Mouse (Mus musculus): ENCODE measurements at regions not wholly inside any gene's neighbourhood (a gene's known extent, or its start where the extent isn't known, plus 50 kb on each side); places are given as distances from the start of the nearest gene placed in this dataset.

DNA sequence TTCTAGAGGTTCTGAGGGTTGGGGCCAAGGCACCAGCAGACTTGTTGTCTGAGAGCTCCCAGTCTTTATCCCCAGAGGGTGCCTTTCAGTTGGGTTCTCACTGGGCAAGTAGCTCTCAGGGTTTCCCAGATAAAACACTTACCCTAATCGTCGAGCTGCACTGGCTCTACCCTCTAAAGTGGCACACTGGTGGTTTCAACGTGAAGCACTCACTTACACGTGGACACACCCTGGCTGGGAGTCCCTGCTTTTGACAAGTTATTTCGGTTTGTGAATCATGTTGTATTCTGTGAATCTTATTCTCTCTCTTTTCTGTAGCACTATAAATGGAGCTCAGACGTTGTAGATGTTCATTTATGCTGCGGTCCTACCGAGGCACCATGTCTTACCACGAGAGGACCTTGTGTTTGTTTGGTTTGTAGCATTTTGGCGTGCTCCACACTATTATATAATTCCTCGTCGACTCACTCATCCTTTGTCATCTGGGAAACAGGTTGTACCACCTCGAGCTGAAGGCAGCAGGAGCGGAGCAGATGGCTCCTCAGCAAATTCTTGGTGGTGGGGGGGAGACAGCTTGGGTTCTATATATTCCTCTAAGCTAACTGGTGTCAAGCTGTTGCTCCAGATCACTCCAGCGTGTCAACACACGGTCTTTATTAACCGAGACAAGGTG lies 445.3 kb downstream of the Klf5 start:
- H3K4me3 ChIP-seq (ENCODE audit: low read length): no peak overlapping the region
- H3K4me2 ChIP-seq (replicated peaks; ENCODE audit: low read depth, low read length): no peak overlapping the region
- no peaks in the 10 kb centered on the region for H3K36me3 ChIP-seq (ENCODE audit: control insufficient read depth, insufficient read depth, low read length)
- 75% methylated on average over 17 of the region's 17 CpGs for WGBS
- no peaks in the 10 kb centered on the region for H3K4me1 ChIP-seq (ENCODE audit: control insufficient read depth, insufficient read depth, low read length)
- H3K27ac ChIP-seq (ENCODE audit: low read depth, low read length): no peak overlapping the region
- no peaks in the 10 kb centered on the region for H3K9me3 ChIP-seq (ENCODE audit: control insufficient read depth, low read length)
- no peaks in the 10 kb centered on the region for H3K27me3 ChIP-seq (ENCODE audit: control insufficient read depth, insufficient read depth, low read length)
- ATAC-seq (ENCODE audit: low FRiP score, low TSS enrichment): no peak
- H3K9ac ChIP-seq (ENCODE audit: low read depth, low read length): no peak overlapping the region

DNA sequence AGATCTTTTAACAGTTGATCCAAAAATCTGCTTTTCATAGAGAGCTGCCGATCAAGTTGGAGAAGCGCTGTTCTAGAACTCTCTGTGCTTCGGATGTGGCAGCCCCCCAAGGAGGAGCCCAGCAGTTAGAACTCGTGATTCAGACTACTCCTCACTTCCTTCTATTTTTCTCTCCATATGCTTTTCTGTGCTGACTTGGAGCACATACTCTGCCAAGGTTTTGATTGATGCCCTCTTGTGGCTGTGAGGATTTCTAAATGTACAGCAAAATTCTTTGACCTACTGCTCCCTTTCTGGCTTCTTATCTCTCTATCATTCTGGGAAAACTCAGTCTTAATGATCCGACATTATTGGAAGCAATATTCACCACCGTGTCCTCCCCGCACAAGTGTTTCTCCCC lies 446.7 kb downstream of the Klf5 start:
- WGBS: 71% methylated on average over 7 of the region's 7 CpGs
- no peak overlapping the region for H3K27ac ChIP-seq (ENCODE audit: low read depth, low read length)
- ATAC-seq (ENCODE audit: low FRiP score, low TSS enrichment): no peak
- no peak overlapping the region for H3K4me2 ChIP-seq (replicated peaks; ENCODE audit: low read depth, low read length)
- no peak overlapping the region for H3K4me3 ChIP-seq (ENCODE audit: low read length)
- no peaks in the 10 kb centered on the region for H3K27me3 ChIP-seq (ENCODE audit: control insufficient read depth, insufficient read depth, low read length)
- H3K9ac ChIP-seq (ENCODE audit: low read depth, low read length): no peak overlapping the region
- no peaks in the 10 kb centered on the region for H3K4me1 ChIP-seq (ENCODE audit: control insufficient read depth, insufficient read depth, low read length)
- H3K9me3 ChIP-seq (ENCODE audit: control insufficient read depth, low read length): no peaks in the 10 kb centered on the region
- no peaks in the 10 kb centered on the region for H3K36me3 ChIP-seq (ENCODE audit: control insufficient read depth, insufficient read depth, low read length)

DNA sequence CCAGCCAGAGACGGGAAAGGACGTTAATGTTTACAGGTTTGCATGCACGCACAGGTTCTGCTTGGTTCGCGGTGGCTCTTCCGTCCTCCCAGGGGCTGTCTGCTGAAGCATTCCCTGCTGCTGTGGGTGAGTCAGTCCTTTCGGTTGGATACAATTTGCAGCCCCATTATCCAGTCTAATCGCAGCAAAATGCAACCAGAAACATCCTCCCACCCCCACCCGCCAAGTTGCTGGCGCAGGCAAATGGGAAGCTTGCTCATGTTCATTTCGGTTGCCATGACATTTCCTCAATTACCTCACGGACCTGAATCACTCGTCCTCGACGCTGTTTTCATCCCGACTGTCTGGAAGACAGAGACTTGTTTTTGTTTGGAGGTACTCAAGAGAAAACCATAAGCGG lies 449.7 kb downstream of the Klf5 start:
- Histone ChIP-seq H3K27ac (ENCODE audit: low read depth, low read length) (no peak overlapping the region), H3K4me3 (ENCODE audit: low read length) (no peak overlapping the region), H3K36me3 (ENCODE audit: control insufficient read depth, insufficient read depth, low read length) (no peaks in the 10 kb centered on the region), H3K9me3 (ENCODE audit: control insufficient read depth, low read length) (no peaks in the 10 kb centered on the region), H3K4me2 (replicated peaks; ENCODE audit: low read depth, low read length) (no peak overlapping the region), H3K4me1 (ENCODE audit: control insufficient read depth, insufficient read depth, low read length) (no peaks in the 10 kb centered on the region), H3K27me3 (ENCODE audit: control insufficient read depth, insufficient read depth, low read length) (no peaks in the 10 kb centered on the region), H3K9ac (ENCODE audit: low read depth, low read length) (no peak overlapping the region)
- no peak for ATAC-seq (ENCODE audit: low FRiP score, low TSS enrichment)
- WGBS: 69% methylated on average over 17 of the region's 17 CpGs

DNA sequence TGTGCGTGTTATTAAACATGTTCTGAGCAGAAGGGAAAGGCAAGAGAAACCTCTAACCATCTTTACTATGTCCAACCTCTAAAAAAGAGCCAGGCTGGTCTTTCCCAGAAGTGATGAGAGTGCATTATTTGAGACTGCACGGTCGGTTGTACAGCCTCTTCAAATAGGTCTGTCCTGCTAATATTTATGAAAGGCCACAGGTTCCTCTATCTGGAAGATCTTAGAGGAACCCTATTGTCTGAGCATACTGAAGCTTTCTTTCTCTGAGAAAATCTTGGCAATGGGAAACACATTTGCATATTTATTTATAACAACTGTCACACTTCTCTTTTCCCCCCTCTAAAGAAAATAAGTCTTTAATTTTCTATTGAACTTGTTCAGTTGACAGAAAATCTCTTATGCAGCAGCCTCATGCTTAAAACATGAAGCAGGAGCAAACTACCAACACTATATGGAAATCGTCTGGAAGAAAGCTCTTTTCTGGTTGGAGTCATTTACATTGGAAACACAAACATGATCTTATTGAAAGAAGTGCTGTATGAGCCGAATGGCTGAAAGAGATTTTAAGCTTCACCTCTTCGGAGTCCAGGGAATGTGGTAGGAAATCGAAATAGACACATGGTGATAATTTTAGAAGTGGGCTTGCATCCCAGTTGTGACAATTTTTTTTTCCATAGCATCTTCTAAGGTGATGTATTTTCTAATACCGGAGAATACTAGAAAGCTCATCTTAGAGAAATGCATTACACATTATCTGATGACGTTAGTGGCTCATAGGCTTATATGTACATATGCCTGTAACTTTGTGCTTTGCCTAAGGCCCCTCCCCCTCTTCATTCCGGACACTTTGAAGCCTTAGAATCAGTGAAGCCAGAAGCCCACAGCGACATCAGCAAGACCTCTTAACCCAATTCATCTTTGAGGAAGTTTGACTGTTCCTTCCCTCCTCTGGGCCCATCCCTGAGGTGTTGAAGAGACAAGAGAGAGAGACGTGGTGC lies 451.1 kb downstream of the Klf5 start:
- H3K4me1 ChIP-seq (ENCODE audit: control insufficient read depth, insufficient read depth, low read length): no peaks in the 10 kb centered on the region
- WGBS: 72% methylated on average over 12 of the region's 12 CpGs
- H3K9ac ChIP-seq (ENCODE audit: low read depth, low read length): no peak overlapping the region
- no peaks in the 10 kb centered on the region for H3K36me3 ChIP-seq (ENCODE audit: control insufficient read depth, insufficient read depth, low read length)
- no peaks in the 10 kb centered on the region for H3K27me3 ChIP-seq (ENCODE audit: control insufficient read depth, insufficient read depth, low read length)
- no peak overlapping the region for H3K4me2 ChIP-seq (replicated peaks; ENCODE audit: low read depth, low read length)
- H3K9me3 ChIP-seq (ENCODE audit: control insufficient read depth, low read length): no peaks in the 10 kb centered on the region
- no peak overlapping the region for H3K27ac ChIP-seq (ENCODE audit: low read depth, low read length)
- no peak for ATAC-seq (ENCODE audit: low FRiP score, low TSS enrichment)
- no peak overlapping the region for H3K4me3 ChIP-seq (ENCODE audit: low read length)

DNA sequence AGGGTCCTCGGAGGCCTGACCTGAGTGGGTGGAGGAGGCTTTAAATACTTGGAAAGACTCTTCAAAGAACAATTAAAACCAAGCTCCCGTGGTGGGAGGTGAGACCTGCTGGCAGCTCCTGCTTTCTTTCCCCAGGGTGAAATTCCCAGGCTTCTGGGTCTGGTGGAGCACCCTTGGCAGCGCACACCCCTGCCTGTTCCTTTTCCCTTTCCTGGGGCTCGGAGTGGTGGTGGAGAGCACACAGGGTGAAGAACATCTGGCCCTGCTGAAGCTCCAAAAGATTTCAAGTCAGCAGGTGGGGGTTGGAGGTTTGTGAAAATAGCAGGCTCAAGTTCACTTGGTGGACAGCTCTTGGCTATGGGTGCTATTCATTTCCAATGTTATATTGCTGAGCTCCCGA lies 459.6 kb downstream of the Klf5 start:
- Histone ChIP-seq H3K36me3 (ENCODE audit: control insufficient read depth, insufficient read depth, low read length) (no peaks in the 10 kb centered on the region), H3K9ac (ENCODE audit: low read depth, low read length) (no peak overlapping the region), H3K4me2 (replicated peaks; ENCODE audit: low read depth, low read length) (no peak overlapping the region), H3K9me3 (ENCODE audit: control insufficient read depth, low read length) (no peaks in the 10 kb centered on the region), H3K27ac (ENCODE audit: low read depth, low read length) (no peak overlapping the region), H3K4me1 (ENCODE audit: control insufficient read depth, insufficient read depth, low read length) (peaks cover 6% of the 10 kb centered on the region), H3K27me3 (ENCODE audit: control insufficient read depth, insufficient read depth, low read length) (no peaks in the 10 kb centered on the region), H3K4me3 (ENCODE audit: low read length) (no peak overlapping the region)
- WGBS: 16% methylated on average over 5 of the region's 5 CpGs
- peak; percentile 46; the same call in 1 of the 2 replicates for ATAC-seq (ENCODE audit: low FRiP score, low TSS enrichment)

DNA sequence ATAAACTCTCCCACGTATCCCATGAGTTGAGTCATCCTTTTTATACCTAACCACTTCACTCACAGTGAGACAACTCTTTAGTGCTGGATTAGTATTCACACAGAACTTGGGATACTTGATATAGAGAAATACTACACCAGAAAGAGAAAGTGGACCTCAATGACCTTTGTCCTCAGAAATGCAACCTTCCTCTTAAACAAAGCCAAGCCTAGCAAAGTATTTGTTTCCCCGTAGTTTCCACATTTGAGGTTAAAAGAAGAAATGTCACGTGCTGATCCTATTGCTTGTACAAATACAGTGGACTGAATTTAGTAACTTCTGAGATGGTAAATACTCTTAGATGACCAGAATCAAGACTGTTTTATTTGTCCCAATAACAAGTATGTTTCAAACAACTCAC lies 464.8 kb downstream of the Klf5 start:
- no peak overlapping the region for H3K9ac ChIP-seq (ENCODE audit: low read depth, low read length)
- H3K36me3 ChIP-seq (ENCODE audit: control insufficient read depth, insufficient read depth, low read length): no peaks in the 10 kb centered on the region
- WGBS: 51% methylated on average over 3 of the region's 3 CpGs
- H3K4me1 ChIP-seq (ENCODE audit: control insufficient read depth, insufficient read depth, low read length): no peaks in the 10 kb centered on the region
- H3K4me2 ChIP-seq (replicated peaks; ENCODE audit: low read depth, low read length): no peak overlapping the region
- H3K27ac ChIP-seq (ENCODE audit: low read depth, low read length): no peak overlapping the region
- no peak overlapping the region for H3K4me3 ChIP-seq (ENCODE audit: low read length)
- H3K9me3 ChIP-seq (ENCODE audit: control insufficient read depth, low read length): no peaks in the 10 kb centered on the region
- no peak for ATAC-seq (ENCODE audit: low FRiP score, low TSS enrichment)
- no peaks in the 10 kb centered on the region for H3K27me3 ChIP-seq (ENCODE audit: control insufficient read depth, insufficient read depth, low read length)

DNA sequence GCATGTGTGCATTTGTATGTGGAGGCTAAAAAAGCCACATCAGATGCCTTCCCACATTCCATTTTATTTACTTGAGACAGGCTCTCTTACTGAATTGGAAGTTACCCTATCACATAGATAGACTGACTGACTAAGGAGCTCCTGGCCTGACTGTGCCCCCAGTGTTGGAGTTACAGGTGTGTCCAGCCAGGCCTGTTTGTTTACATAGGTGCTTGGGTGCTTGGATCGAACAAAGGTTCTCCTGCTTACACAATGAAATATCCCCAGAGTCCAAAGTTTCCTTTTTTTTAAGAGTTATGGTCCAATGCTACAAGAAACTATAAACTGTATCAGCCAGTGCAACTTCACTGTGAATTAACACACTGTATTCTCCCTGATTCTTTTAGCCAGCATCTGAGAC lies 472.5 kb downstream of the Klf5 start:
- H3K4me2 ChIP-seq (replicated peaks; ENCODE audit: low read depth, low read length): no peak overlapping the region
- ATAC-seq (ENCODE audit: low FRiP score, low TSS enrichment): no peak
- no peak overlapping the region for H3K27ac ChIP-seq (ENCODE audit: low read depth, low read length)
- no peak overlapping the region for H3K9ac ChIP-seq (ENCODE audit: low read depth, low read length)
- H3K4me1 ChIP-seq (ENCODE audit: control insufficient read depth, insufficient read depth, low read length): peaks cover 6% of the 10 kb centered on the region; the same call in 1 of the 2 replicates
- 83% methylated on average over 1 of the region's 1 CpGs for WGBS
- no peaks in the 10 kb centered on the region for H3K9me3 ChIP-seq (ENCODE audit: control insufficient read depth, low read length)
- H3K27me3 ChIP-seq (ENCODE audit: control insufficient read depth, insufficient read depth, low read length): no peaks in the 10 kb centered on the region
- no peak overlapping the region for H3K4me3 ChIP-seq (ENCODE audit: low read length)
- H3K36me3 ChIP-seq (ENCODE audit: control insufficient read depth, insufficient read depth, low read length): no peaks in the 10 kb centered on the region

DNA sequence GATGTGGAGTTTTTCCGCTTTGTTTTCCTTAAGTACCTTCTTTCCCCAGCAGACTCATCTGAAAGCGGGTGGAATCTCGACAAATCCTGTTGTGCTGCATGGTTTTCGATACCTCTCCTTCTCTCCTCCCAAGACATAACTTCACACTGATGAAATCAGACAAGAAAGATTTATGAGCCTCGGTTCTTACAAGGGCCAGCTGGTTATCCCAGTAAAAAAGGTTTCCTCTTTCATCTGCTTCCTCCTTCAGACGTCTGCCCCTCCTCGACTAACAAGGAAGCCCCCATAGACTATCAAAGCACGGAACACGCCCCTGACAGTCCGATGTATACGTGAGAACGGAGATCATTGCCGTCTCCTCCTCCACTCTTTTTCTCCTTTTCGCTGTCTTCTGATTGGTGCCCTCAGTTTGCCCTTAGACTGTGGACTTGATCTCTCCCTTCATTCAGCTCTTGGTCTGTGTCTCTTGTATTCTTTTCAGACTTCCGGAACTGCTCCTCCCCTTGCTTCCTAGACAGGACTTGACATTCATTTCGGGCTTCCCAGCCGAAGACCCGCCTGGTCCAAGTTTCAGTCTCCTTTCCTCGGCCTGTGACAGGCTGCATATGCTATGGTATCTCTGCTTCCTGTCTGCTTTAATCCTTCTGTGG lies 474.4 kb downstream of the Klf5 start:
- 21% methylated on average over 19 of the region's 19 CpGs for WGBS
- H3K27ac ChIP-seq (ENCODE audit: low read depth, low read length): no peak overlapping the region; the same call in 1 of the 2 replicates
- H3K27me3 ChIP-seq (ENCODE audit: control insufficient read depth, insufficient read depth, low read length): no peaks in the 10 kb centered on the region
- peaks cover 6% of the 10 kb centered on the region; the same call in 1 of the 2 replicates for H3K4me1 ChIP-seq (ENCODE audit: control insufficient read depth, insufficient read depth, low read length)
- ATAC-seq (ENCODE audit: low FRiP score, low TSS enrichment): peak; percentile 73
- H3K4me2 ChIP-seq (replicated peaks; ENCODE audit: low read depth, low read length): peak overlapping the region; percentile 53
- H3K9me3 ChIP-seq (ENCODE audit: control insufficient read depth, low read length): no peaks in the 10 kb centered on the region
- H3K4me3 ChIP-seq (ENCODE audit: low read length): peak overlapping the region; percentile 28
- no peak overlapping the region for H3K9ac ChIP-seq (ENCODE audit: low read depth, low read length)
- no peaks in the 10 kb centered on the region for H3K36me3 ChIP-seq (ENCODE audit: control insufficient read depth, insufficient read depth, low read length)
